Mouse (Mus musculus) MEL (cell line): ENCODE measurements at regions not wholly inside any gene's neighbourhood (a gene's known extent, or its start where the extent isn't known, plus 50 kb on each side); places are given as distances from the start of the nearest gene placed in this dataset.

ENCODE experiments used
- DNase-seq: peaks from one replicate; pipeline ENCODE4 v3.0.0; 2011; ENCODE audit warnings: low read depth, low spot score
- H3K27ac ChIP-seq: 2 replicates; pipeline ENCODE4 v1.5.1; 2012; ENCODE audit warnings: low read depth, mild to moderate bottlenecking, control low read depth, low read length, moderate library complexity; ENCODE audit not compliant: control insufficient read depth
- H3K27me3 ChIP-seq, 2 experiments: fragments of 150-350 bp in 1 of 2; sonication (generic) in 1 of 2; 2 replicates each; pipeline ENCODE4 v1.6.1; 2012; ENCODE audit warnings: low read length in 2 of 2, mild to moderate bottlenecking in 2 of 2, improper control_type of control experiment in 1 of 2, moderate library complexity in 1 of 2; ENCODE audit not compliant: insufficient read depth in 2 of 2, control insufficient read depth in 1 of 2
- H3K36me3 ChIP-seq, 2 experiments: 2 replicates each; pipeline ENCODE4 v1.6.1; 2012 to 2014; ENCODE audit warnings: low read length in 2 of 2, improper control_type of control experiment in 1 of 2, inconsistent platforms in 1 of 2, mild to moderate bottlenecking in 1 of 2; ENCODE audit not compliant: insufficient read depth in 2 of 2, control insufficient read depth in 1 of 2
- H3K4me1 ChIP-seq, 2 experiments: fragments of 150-350 bp in 1 of 2; sonication (generic) in 1 of 2; 2 replicates each; pipeline ENCODE4 v1.6.1; 2012; ENCODE audit warnings: low read length in 2 of 2, improper control_type of control experiment in 1 of 2, mild to moderate bottlenecking in 1 of 2; ENCODE audit not compliant: insufficient read depth in 2 of 2, control insufficient read depth in 1 of 2
- H3K4me3 ChIP-seq, 2 experiments: fragments of 150-350 bp in 1 of 2; sonication (generic) in 1 of 2; 2 replicates each; pipeline ENCODE4 v1.5.1; 2012; ENCODE audit warnings: low read depth in 2 of 2, low read length in 2 of 2, mild to moderate bottlenecking in 2 of 2, moderate library complexity in 2 of 2, control low read depth in 1 of 2, improper control_type of control experiment in 1 of 2; ENCODE audit not compliant: control insufficient read depth in 1 of 2, insufficient read depth in 1 of 2
- H3K79me2 ChIP-seq: 2 replicates; pipeline ENCODE4 v1.6.1; 2012; ENCODE audit warnings: mild to moderate bottlenecking, low read length, moderate library complexity; ENCODE audit not compliant: control insufficient read depth, poor library complexity, insufficient read depth
- H3K9ac ChIP-seq: 2 replicates; pipeline ENCODE4 v1.6.1; 2012; ENCODE audit warnings: low read depth, mild to moderate bottlenecking, control low read depth, low read length, moderate library complexity; ENCODE audit not compliant: control insufficient read depth, poor library complexity, severe bottlenecking
- H3K9me3 ChIP-seq: fragments of 150-350 bp; sonication (generic); replicated peaks from 2 replicates; pipeline ENCODE4 v1.6.1; 2012; ENCODE audit warnings: mild to moderate bottlenecking, low read length, improper control_type of control experiment, moderate library complexity; ENCODE audit not compliant: insufficient read depth
- CTCF ChIP-seq, 3 experiments: IDR thresholded peaks in 2 of 3; conservative IDR thresholded peaks in 1 of 3; 2 replicates each; pipeline ENCODE4 v1.5.1; 2011 to 2012; ENCODE audit warnings: low read length in 3 of 3, low read depth in 2 of 3, mild to moderate bottlenecking in 2 of 3, improper control_type of control experiment in 1 of 3, inconsistent platforms in 1 of 3, mixed read lengths in 1 of 3, moderate library complexity in 1 of 3; ENCODE audit not compliant: control insufficient read depth in 1 of 3, insufficient read depth in 1 of 3, poor library complexity in 1 of 3, severe bottlenecking in 1 of 3
- EP300 ChIP-seq, 2 experiments: IDR thresholded peaks; 2 replicates each; pipeline ENCODE4 v1.6.1; 2011; ENCODE audit warnings: improper control_type of control experiment in 2 of 2, low read length in 2 of 2, low read depth in 1 of 2, mild to moderate bottlenecking in 1 of 2
- ETS1 ChIP-seq: IDR thresholded peaks from 2 replicates; pipeline ENCODE4 v1.6.1; 2012; ENCODE audit warnings: low read depth, mild to moderate bottlenecking, inconsistent platforms, low read length, improper control_type of control experiment, moderate library complexity
- MAZ ChIP-seq: IDR thresholded peaks from 2 replicates; pipeline ENCODE4 v1.6.1; 2012; ENCODE audit warnings: low read depth, mild to moderate bottlenecking, inconsistent platforms, low read length, improper control_type of control experiment
- MYB ChIP-seq: IDR thresholded peaks from 2 replicates; pipeline ENCODE4 v1.6.1; 2011; ENCODE audit warnings: mild to moderate bottlenecking, low read depth, low read length, improper control_type of control experiment
- MYC ChIP-seq: IDR thresholded peaks from 2 replicates; pipeline ENCODE4 v1.6.1; 2011; ENCODE audit warnings: low read depth, mild to moderate bottlenecking, low read length, improper control_type of control experiment, moderate library complexity
- POLR2AphosphoS5 ChIP-seq: IDR thresholded peaks from 2 replicates; pipeline ENCODE4 v1.6.1; 2012; ENCODE audit warnings: low read depth, borderline replicate concordance, mild to moderate bottlenecking, inconsistent platforms, low read length, moderate library complexity, mixed read lengths
- RAD21 ChIP-seq: IDR thresholded peaks from 2 replicates; pipeline ENCODE4 v1.6.1; 2011; ENCODE audit warnings: mild to moderate bottlenecking, low read depth, low read length, improper control_type of control experiment
- TCF12 ChIP-seq: IDR thresholded peaks from 2 replicates; pipeline ENCODE4 v1.6.1; 2014; ENCODE audit warnings: low read depth, mild to moderate bottlenecking, inconsistent platforms, low read length, improper control_type of control experiment, moderate library complexity
- USF2 ChIP-seq, 2 experiments: IDR thresholded peaks; 2 replicates each; pipeline ENCODE4 v1.6.1; 2011 to 2012; ENCODE audit warnings: improper control_type of control experiment in 2 of 2, low read length in 2 of 2, borderline replicate concordance in 1 of 2, inconsistent platforms in 1 of 2, low read depth in 1 of 2, mild to moderate bottlenecking in 1 of 2; ENCODE audit not compliant: insufficient read depth in 1 of 2
- ZMIZ1 ChIP-seq: IDR thresholded peaks from 2 replicates; pipeline ENCODE4 v1.6.1; 2012; ENCODE audit warnings: low read depth, mild to moderate bottlenecking, inconsistent platforms, low read length, improper control_type of control experiment, moderate library complexity

- peaks cover 0 to 4% of the 10 kb centered on the region in 2 experiments; a peak in 2 of 4 replicates for H3K4me1 ChIP-seq
- H3K36me3 ChIP-seq = no peaks in the 10 kb centered on the region
- no peak for DNase-seq
- no peaks in the 10 kb centered on the region for H3K79me2 ChIP-seq
- no peak overlapping the region for H3K9ac ChIP-seq
- TF ChIP-seq CTCF (IDR thresholded peaks at IDR 0.05 in 2 of 3, conservative IDR thresholded peaks at IDR 0.05 in 1 of 3; ENCODE audit: control insufficient read depth in 1 of 3, insufficient read depth in 1 of 3, low read depth in 2 of 3, low read length in 3 of 3, poor library complexity in 1 of 3, severe bottlenecking in 1 of 3) = no peak
- no peak for TF ChIP-seq MAZ
- TF ChIP-seq, all 39 proteins: peak for 0
- Histone ChIP-seq H3K4me3 (no peak overlapping the region), H3K9me3 (no peaks in the 10 kb centered on the region), H3K27ac (no peak overlapping the region), H3K27me3 (no peaks in the 10 kb centered on the region; a peak in 1 of 4 replicates)
Measured at GRCm38 (mm10) chr16:57853751-57854150, 99.2 kb upstream of the Col8a1 start.

GRCm38 (mm10) chr16:57857071-57857470, 102.5 kb upstream of the Col8a1 start:
- H3K4me3 ChIP-seq = 0 out of 4 replicates have a peak overlapping the region, but pooled peaks of 1 of the 2 experiments have one; percentile 48
- 0 out of 2 replicates have a peak, but pooled peaks have one; percentile 19 for TF ChIP-seq ETS1
- TF ChIP-seq EP300 (IDR thresholded peaks at IDR 0.05; ENCODE audit: low read depth in 1 of 2, low read length in 2 of 2) = no peak
- H3K27me3 ChIP-seq = no peaks in the 10 kb centered on the region
- H3K4me1 ChIP-seq = peaks cover 0 to 4% of the 10 kb centered on the region in 2 experiments; a peak in 2 of 4 replicates
- no peaks in the 10 kb centered on the region for H3K79me2 ChIP-seq
- no peak overlapping the region for H3K27ac ChIP-seq
- no peak for DNase-seq
- no peaks in the 10 kb centered on the region for H3K9me3 ChIP-seq
- H3K9ac ChIP-seq = no peak overlapping the region
- H3K36me3 ChIP-seq = no peaks in the 10 kb centered on the region

GRCm38 (mm10) chr16:57858151-57858764, 103.7 kb upstream of the Col8a1 start:
- Histone ChIP-seq H3K9me3 (no peaks in the 10 kb centered on the region), H3K27me3 (no peaks in the 10 kb centered on the region), H3K4me3 (peak overlapping the region; percentile 22 to 48; a peak in 2 of 4 replicates), H3K36me3 (no peaks in the 10 kb centered on the region)
- TF ChIP-seq TCF12 = peak; percentile 21; the same call in 1 of the 2 replicates
- no peak for TF ChIP-seq MYB
- TF ChIP-seq ETS1 = peak; percentile 65
- TF ChIP-seq, all 39 proteins: peak for 2
- Histone ChIP-seq H3K9ac (no peak overlapping the region), H3K27ac (no peak overlapping the region), H3K79me2 (no peaks in the 10 kb centered on the region), H3K4me1 (peaks cover 0 to 4% of the 10 kb centered on the region in 2 experiments; a peak in 2 of 4 replicates)
- peak; percentile 18 for DNase-seq

GRCm38 (mm10) chr16:57858765-57859201, 104.2 kb upstream of the Col8a1 start:
- Histone ChIP-seq H3K4me3 (no peak overlapping the region), H3K9ac (no peak overlapping the region), H3K27ac (no peak overlapping the region), H3K4me1 (peaks cover 0 to 4% of the 10 kb centered on the region in 2 experiments; a peak in 2 of 4 replicates), H3K79me2 (no peaks in the 10 kb centered on the region)
- no peak for DNase-seq
- no peak for TF ChIP-seq POLR2AphosphoS5
- TF ChIP-seq ZMIZ1 = no peak
- no peak for TF ChIP-seq RAD21
- TF ChIP-seq USF2 (IDR thresholded peaks at IDR 0.05; ENCODE audit: borderline replicate concordance in 1 of 2, insufficient read depth in 1 of 2, low read depth in 1 of 2, low read length in 2 of 2) = no peak
- TF ChIP-seq TCF12 = no peak
- TF ChIP-seq MYC = no peak
- TF ChIP-seq, all 39 proteins: peak for 0
- H3K27me3 ChIP-seq = no peaks in the 10 kb centered on the region
- H3K9me3 ChIP-seq = no peaks in the 10 kb centered on the region
- H3K36me3 ChIP-seq = no peaks in the 10 kb centered on the region
